ENCODE assay signal across 13 mouse cellular contexts in genomic region chr17:15352869-15353610, GRCm38 (mm10). TPM values are rescaled to one million over a fixed set of nuclear protein-coding genes. Genes with fewer than 3 reads are reported as not detected.
A peak's percentile ranks its signal among the peaks of the same experiment; 100 is the strongest.
DNase-seq lines count a peak whose midpoint lies in the region; ATAC-seq and TF ChIP-seq lines count a peak whose summit lies in the region.
"Had no signal": no experiment of that assay in that cellular context is flagged by ENCODE, and none has a peak within 500 bp of the region (broad histone marks: within the 10 kb centered on the region; RNA-seq: fewer than 3 reads in every experiment).

No protein-coding gene starts in this region.

- no peak overlapping the region for H3K4me2 ChIP-seq in heart, embryonic 12.5 days
- H3K4me2 ChIP-seq in CH12.LX (ENCODE audit: insufficient read depth, low read depth, poor library complexity, severe bottlenecking) = peak overlapping the region; percentile 0
- H3K4me2 ChIP-seq: embryonic facial prominence, embryonic 13.5 days had no signal

- H3K9ac ChIP-seq in heart, embryonic 12.5 days = no peak overlapping the region
- H3K9ac ChIP-seq in CH12.LX (ENCODE audit: insufficient read depth, low read depth) = no peak overlapping the region
- H3K9ac ChIP-seq: embryonic facial prominence, embryonic 13.5 days had no signal

- no peak overlapping the region for H3K4me3 ChIP-seq in heart, embryonic 12.5 days
- no peak overlapping the region for H3K4me3 ChIP-seq in CH12.LX (replicated peaks in 1 of 3; ENCODE audit: low read depth in 2 of 3, low read length in 2 of 3, poor library complexity in 1 of 3)
- H3K4me3 ChIP-seq: embryonic facial prominence, embryonic 13.5 days; midbrain, embryonic 10.5 days had no signal

- no peaks in the 10 kb centered on the region for H3K36me3 ChIP-seq in heart, embryonic 12.5 days
- no peaks in the 10 kb centered on the region for H3K36me3 ChIP-seq in CH12.LX (replicated peaks in 1 of 2; ENCODE audit: control insufficient read depth in 1 of 2, insufficient read depth in 1 of 2, low read length in 1 of 2)
- H3K36me3 ChIP-seq: embryonic facial prominence, embryonic 13.5 days; midbrain, embryonic 10.5 days had no signal

- 0 out of 2 replicates have a peak, but pooled peaks cover 6% of the 10 kb centered on the region for H3K27me3 ChIP-seq in heart, embryonic 12.5 days (replicated peaks)
- H3K27me3 ChIP-seq in CH12.LX (replicated peaks) = no peaks in the 10 kb centered on the region
- H3K27me3 ChIP-seq: embryonic facial prominence, embryonic 13.5 days had no signal

- no peak for ATAC-seq in heart, embryonic 12.5 days (ENCODE audit: insufficient number of reproducible peaks, low FRiP score)
- peak; percentile 77 for ATAC-seq in megakaryocyte progenitor cell, adult 5-6 weeks (replicated peaks; ENCODE audit: poor library complexity)
- no peak for ATAC-seq in erythroblast, adult 5-6 weeks (replicated peaks; ENCODE audit: low FRiP score, poor library complexity, severe bottlenecking)
- ATAC-seq: CD4-positive, CD25-positive, alpha-beta regulatory T cell, adult 4 months; forebrain, embryonic 14.5 days had no signal

- intact Hi-C loops in left cerebral cortex, postnatal 14 days (cut with DNase I) = no loop called here
- intact Hi-C loops in left cerebral cortex, postnatal 4 days (cut with DNase I) = no loop called here

- no peak for TF ChIP-seq EP300 in CH12.LX (IDR thresholded peaks at IDR 0.05; ENCODE audit: low read length)

- TF ChIP-seq CTCF in CH12.LX (conservative IDR thresholded peaks at IDR 0.05 in 1 of 2, IDR thresholded peaks at IDR 0.05 in 1 of 2; ENCODE audit: low read depth in 2 of 2, low read length in 2 of 2) = no peak

- H3K4me1 ChIP-seq in heart, embryonic 12.5 days (replicated peaks) = no peaks in the 10 kb centered on the region
- H3K4me1 ChIP-seq in CH12.LX (ENCODE audit: control insufficient read depth in 1 of 2, insufficient read depth in 2 of 2) = peaks cover 3 to 32% of the 10 kb centered on the region in 2 experiments

- H3K9me3 ChIP-seq in heart, embryonic 12.5 days (replicated peaks) = no peaks in the 10 kb centered on the region
- H3K9me3 ChIP-seq in CH12.LX (replicated peaks; ENCODE audit: low read length) = no peaks in the 10 kb centered on the region
- H3K9me3 ChIP-seq: embryonic facial prominence, embryonic 13.5 days; midbrain, embryonic 10.5 days had no signal

- no peak for TF ChIP-seq POLR2A in CH12.LX (IDR thresholded peaks at IDR 0.05; ENCODE audit: low read depth, low read length)

- 56% methylated on average over 10 of the region's 10 CpGs for WGBS in heart, embryonic 12.5 days

- in situ Hi-C loops in CH12.LX (cut with MboI; ENCODE audit: low pct_ligation_motif_present, low pct_unique_long_range_greater_than_20kb, low sequenced_read_pairs) = no loop called here

- H3K27ac ChIP-seq in heart, embryonic 12.5 days (ENCODE audit: poor library complexity, severe bottlenecking) = no peak overlapping the region
- no peak overlapping the region for H3K27ac ChIP-seq in CH12.LX (ENCODE audit: insufficient read depth, low read depth)
- H3K27ac ChIP-seq: embryonic facial prominence, embryonic 13.5 days; midbrain, embryonic 10.5 days had no signal

- no peaks in the 10 kb centered on the region for H3K79me2 ChIP-seq in CH12.LX (replicated peaks; ENCODE audit: control insufficient read depth, extremely low read depth, insufficient read depth, poor library complexity, severe bottlenecking)

- DNase-seq in heart, adult 11 months = peak; percentile 87
- peak; percentile 39 to 44 for DNase-seq in left cerebral cortex, postnatal 14 days (ENCODE audit: low spot score in 2 of 2)
- DNase-seq in left cerebral cortex, postnatal 4 days = no peak
- peak; percentile 83 for DNase-seq in CH12.LX (ENCODE audit: extremely low read depth)
- no peak for DNase-seq in urinary bladder, postnatal 36 days (ENCODE audit: low spot score in 2 of 2)
- DNase-seq: cerebellum, adult 9-10 months had no signal

- TF ChIP-seq RAD21 in CH12.LX (IDR thresholded peaks at IDR 0.05; ENCODE audit: low read depth, low read length) = no peak

- dilution Hi-C loops in CH12.LX (cut with MboI; ENCODE audit: extremely low pct_ligation_motif_present, extremely low pct_unique_long_range_greater_than_20kb, low sequenced_read_pairs) = no loop called here

TF ChIP-seq in CH12.LX, 34 proteins besides CTCF, POLR2A, EP300 and RAD21:
- peak; percentile 25; the same call in 1 of the 2 replicates for TF ChIP-seq JUND (conservative IDR thresholded peaks at IDR 0.05; ENCODE audit: low read depth, low read length)
- TF ChIP-seq SIN3A (IDR thresholded peaks at IDR 0.05; ENCODE audit: low read length) = peak; percentile 26; the same call in 1 of the 2 replicates
- TF ChIP-seq NELFE (IDR thresholded peaks at IDR 0.05; ENCODE audit: low read depth, low read length) = no peak
- TF ChIP-seq TBP (conservative IDR thresholded peaks at IDR 0.05; ENCODE audit: low read depth, low read length) = no peak
- peak; percentile 45; the same call in 1 of the 2 replicates for TF ChIP-seq ETS1 (conservative IDR thresholded peaks at IDR 0.05; ENCODE audit: low read depth, low read length)
- TF ChIP-seq MXI1 (IDR thresholded peaks at IDR 0.05; ENCODE audit: low read depth, low read length) = peak; percentile 38; the same call in 1 of the 2 replicates
- no peak for TF ChIP-seq POLR2AphosphoS2 (IDR thresholded peaks at IDR 0.05; ENCODE audit: low read depth, low read length)
- peak; percentile 34; the same call in 1 of the 2 replicates for TF ChIP-seq IRF4 (IDR thresholded peaks at IDR 0.05; ENCODE audit: low read depth, low read length)
- TF ChIP-seq NRF1 (IDR thresholded peaks at IDR 0.05; ENCODE audit: low read depth, low read length) = no peak
- TF ChIP-seq E2F4 (IDR thresholded peaks at IDR 0.05; ENCODE audit: insufficient replicate concordance, low read depth, low read length) = no peak
- no peak for TF ChIP-seq PAX5 (IDR thresholded peaks at IDR 0.05; ENCODE audit: low read length)
- no peak for TF ChIP-seq RCOR1 (conservative IDR thresholded peaks at IDR 0.05; ENCODE audit: low read depth, low read length)
- TF ChIP-seq CHD1 (IDR thresholded peaks at IDR 0.05; ENCODE audit: low read depth, low read length) = no peak
- TF ChIP-seq HCFC1 (IDR thresholded peaks at IDR 0.05; ENCODE audit: low read depth, low read length) = no peak
- no peak for TF ChIP-seq MAZ (IDR thresholded peaks at IDR 0.05; ENCODE audit: low read depth, low read length)
- no peak for TF ChIP-seq MAFK (IDR thresholded peaks at IDR 0.05; ENCODE audit: insufficient replicate concordance, low read length)
- peak; percentile 44; the same call in 1 of the 2 replicates for TF ChIP-seq TCF12 (IDR thresholded peaks at IDR 0.05; ENCODE audit: low read depth, low read length)
- TF ChIP-seq MEF2A (IDR thresholded peaks at IDR 0.05; ENCODE audit: borderline replicate concordance, low read depth, low read length) = peak; percentile 70; the same call in 1 of the 2 replicates
- 0 out of 2 replicates have a peak, but pooled peaks have one; percentile 48 for TF ChIP-seq MYC (IDR thresholded peaks at IDR 0.05; ENCODE audit: low read depth, low read length)
- TF ChIP-seq BHLHE40 (IDR thresholded peaks at IDR 0.05; ENCODE audit: low read depth, low read length) = peak; percentile 35; the same call in 1 of the 2 replicates
- no peak for TF ChIP-seq ZKSCAN1 (IDR thresholded peaks at IDR 0.05; ENCODE audit: borderline replicate concordance, low read depth, low read length)
- TF ChIP-seq USF1 (IDR thresholded peaks at IDR 0.05; ENCODE audit: low read depth, low read length) = no peak
- no peak for TF ChIP-seq GABPA (IDR thresholded peaks at IDR 0.05; ENCODE audit: insufficient replicate concordance, low read depth, low read length)
- TF ChIP-seq ZMIZ1 (IDR thresholded peaks at IDR 0.05; ENCODE audit: low read depth, low read length) = no peak
- no peak for TF ChIP-seq ZC3H11A (IDR thresholded peaks at IDR 0.05; ENCODE audit: low read depth, low read length)
- TF ChIP-seq USF2 (conservative IDR thresholded peaks at IDR 0.05; ENCODE audit: low read depth, low read length) = no peak; the same call in 1 of the 2 replicates

RNA-seq across cellular contexts. Expression of gene Dll1, which starts 23.6 kb away (rescaled TPM):
- polyA plus RNA-seq in heart, embryonic 12.5 days (2016; fragmentation: Nextera tagmentation; extraction: Ambion mirVana) = 10.1 and 11.8 TPM in 2 replicates
- 1 to 10 TPM; 8.2 to 9.0 TPM for total RNA-seq in left cerebral cortex, postnatal 14 days (2021)
- total RNA-seq in left cerebral cortex, postnatal 4 days (2021) = 10 to 100 TPM; 18.9 to 20.8 TPM
- total RNA-seq in CH12.LX (2012; rRNA removed) (0.25 TPM in 1 of 2 replicates, not detected in the other), CH12.LX (2014; rRNA removed) (0.52 and 0.68 TPM in 2 replicates)
- 0.14 and 0.29 TPM in 2 replicates for polyA plus RNA-seq in CH12.LX (2012; ENCODE audit: insufficient read length, low read depth)
- total RNA-seq in megakaryocyte progenitor cell, adult 5-6 weeks (2015) = not detected in 2 replicates
- total RNA-seq in megakaryocyte progenitor cell, adult 5-6 weeks (2017) = 0.24 TPM in 1 of 2 replicates, not detected in the other
- not detected in 2 replicates for total RNA-seq in erythroblast, adult 5-6 weeks (2015; ENCODE audit: low replicate concordance)
- total RNA-seq in erythroblast, adult 5-6 weeks (2017; ENCODE audit: low replicate concordance) = not detected in 2 replicates

RNA-seq across cellular contexts. Expression of gene Fam120b, which starts 43.0 kb away (rescaled TPM):
- polyA plus RNA-seq in heart, embryonic 12.5 days (2016; fragmentation: Nextera tagmentation; extraction: Ambion mirVana) = 17.2 and 17.3 TPM in 2 replicates
- total RNA-seq in left cerebral cortex, postnatal 14 days (2021) = 10 to 100 TPM; 34.2 to 38.5 TPM
- 10 to 100 TPM; 39.8 to 40.4 TPM for total RNA-seq in left cerebral cortex, postnatal 4 days (2021)
- total RNA-seq in CH12.LX (2012; rRNA removed) (17.8 and 19.5 TPM in 2 replicates), CH12.LX (2014; rRNA removed) (17.2 and 18.7 TPM in 2 replicates)
- 14.9 and 18.1 TPM in 2 replicates for polyA plus RNA-seq in CH12.LX (2012; ENCODE audit: insufficient read length, low read depth)
- total RNA-seq in megakaryocyte progenitor cell, adult 5-6 weeks (2015) = 9.7 and 13.1 TPM in 2 replicates
- 12.2 and 13.4 TPM in 2 replicates for total RNA-seq in megakaryocyte progenitor cell, adult 5-6 weeks (2017)
- 3.3 TPM in 2 replicates for total RNA-seq in erythroblast, adult 5-6 weeks (2015; ENCODE audit: low replicate concordance)
- total RNA-seq in erythroblast, adult 5-6 weeks (2017; ENCODE audit: low replicate concordance) = 2.1 and 3.3 TPM in 2 replicates

Comparison
In these comparisons a context has a peak if more than half of its experiments do, and no peak if none do; other contexts are left out.
1. DNase-seq: peak in heart, adult 11 months (single experiment), left cerebral cortex, postnatal 14 days (2 of 2) and CH12.LX (single experiment); none in left cerebral cortex, postnatal 4 days (single experiment) and urinary bladder, postnatal 36 days (0 of 2).
2. RNA of gene Dll1, which starts 23.6 kb away (total RNA-seq): 18.9 to 20.8 TPM in left cerebral cortex, postnatal 4 days and 8.2 to 9.0 TPM in left cerebral cortex, postnatal 14 days; 0.25 to 0.68 TPM in CH12.LX, 0.24 TPM in megakaryocyte progenitor cell, adult 5-6 weeks and not detected in erythroblast, adult 5-6 weeks; every median in the first group is over 4 times any median in the second.